Mouse (Mus musculus): ENCODE data around the gene Smarcad1. TPM values are rescaled to one million over a fixed set of nuclear protein-coding genes. Genes with fewer than 3 reads are reported as not detected.

The Smarcad1 gene
- polyA plus RNA-seq, 1 experiment from 2014 or later: 171 TPM

DNA sequence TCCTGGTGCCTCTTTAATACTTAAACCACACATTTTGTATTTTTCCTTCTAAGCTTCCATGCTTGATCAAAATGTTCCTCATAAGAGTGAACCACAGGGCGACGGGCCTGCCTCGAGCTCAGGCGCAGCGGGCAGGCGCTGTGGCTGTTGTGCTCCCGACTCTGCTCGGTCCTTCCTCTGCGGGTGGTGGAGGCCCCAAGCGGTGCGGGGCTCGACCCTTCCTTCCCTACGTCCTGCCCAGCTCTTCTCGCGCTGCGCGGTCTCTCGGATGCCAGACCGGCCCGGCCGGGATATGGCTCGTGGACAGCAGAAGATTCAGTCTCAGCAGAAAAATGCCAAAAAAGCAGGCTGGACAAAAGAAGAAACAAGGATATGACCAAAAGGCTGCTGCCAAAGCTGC lies 108.3 kb downstream of the Smarcad1 start:
- no peaks in the 10 kb centered on the region for H3K9me3 ChIP-seq (ENCODE audit: control insufficient read depth, low read length)
- no peak overlapping the region for H3K27ac ChIP-seq (ENCODE audit: low read depth, low read length)
- H3K27me3 ChIP-seq (ENCODE audit: control insufficient read depth, insufficient read depth, low read length): no peaks in the 10 kb centered on the region
- no peak overlapping the region for H3K4me3 ChIP-seq (ENCODE audit: low read depth, low read length)
- H3K9ac ChIP-seq (ENCODE audit: low read depth, low read length): 0 out of 2 replicates have a peak overlapping the region, but pooled peaks have one; percentile 31
- ATAC-seq (ENCODE audit: low FRiP score) (peak; percentile 38; the same call in 1 of the 2 replicates), DNase-seq (ENCODE audit: low spot score) (peak; percentile 29)
- H3K4me1 ChIP-seq (replicated peaks; ENCODE audit: control insufficient read depth, insufficient read depth, low read length): no peaks in the 10 kb centered on the region
- H3K4me2 ChIP-seq (replicated peaks; ENCODE audit: low read depth, low read length): peak overlapping the region; percentile 35
- no peaks in the 10 kb centered on the region for H3K36me3 ChIP-seq (ENCODE audit: control insufficient read depth, insufficient read depth, low read length)
- 13% methylated on average over 22 of the region's 22 CpGs for WGBS

DNA sequence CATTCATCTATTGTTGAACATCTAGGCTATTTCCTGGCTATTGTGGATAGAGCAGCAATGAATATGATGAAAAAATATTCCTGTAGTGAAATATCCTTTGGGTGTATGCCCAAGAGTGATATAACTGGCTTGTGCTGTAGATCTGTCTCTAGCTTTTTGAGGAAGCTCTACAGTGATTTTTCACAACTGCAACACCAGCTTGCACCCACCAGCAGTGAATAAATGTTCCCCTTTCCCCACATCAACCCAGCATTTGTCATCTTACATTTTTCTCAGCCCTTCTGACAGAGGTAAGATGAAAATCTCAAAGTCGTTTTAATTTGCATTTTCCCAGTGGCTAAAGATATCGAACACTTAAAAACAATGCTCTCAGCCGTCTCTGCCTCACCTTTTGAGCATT lies 111.2 kb downstream of the Smarcad1 start:
- 84% methylated on average over 3 of the region's 3 CpGs for WGBS
- Histone ChIP-seq H3K36me3 (ENCODE audit: control insufficient read depth, insufficient read depth, low read length) (no peaks in the 10 kb centered on the region), H3K4me2 (replicated peaks; ENCODE audit: low read depth, low read length) (no peak overlapping the region), H3K4me3 (ENCODE audit: low read depth, low read length) (no peak overlapping the region), H3K27me3 (ENCODE audit: control insufficient read depth, insufficient read depth, low read length) (no peaks in the 10 kb centered on the region), H3K4me1 (replicated peaks; ENCODE audit: control insufficient read depth, insufficient read depth, low read length) (no peaks in the 10 kb centered on the region), H3K9ac (ENCODE audit: low read depth, low read length) (no peak overlapping the region), H3K27ac (ENCODE audit: low read depth, low read length) (no peak overlapping the region), H3K9me3 (ENCODE audit: control insufficient read depth, low read length) (no peaks in the 10 kb centered on the region)
- no peak for DNase-seq (ENCODE audit: low spot score)
- no peak for ATAC-seq (ENCODE audit: low FRiP score)

DNA sequence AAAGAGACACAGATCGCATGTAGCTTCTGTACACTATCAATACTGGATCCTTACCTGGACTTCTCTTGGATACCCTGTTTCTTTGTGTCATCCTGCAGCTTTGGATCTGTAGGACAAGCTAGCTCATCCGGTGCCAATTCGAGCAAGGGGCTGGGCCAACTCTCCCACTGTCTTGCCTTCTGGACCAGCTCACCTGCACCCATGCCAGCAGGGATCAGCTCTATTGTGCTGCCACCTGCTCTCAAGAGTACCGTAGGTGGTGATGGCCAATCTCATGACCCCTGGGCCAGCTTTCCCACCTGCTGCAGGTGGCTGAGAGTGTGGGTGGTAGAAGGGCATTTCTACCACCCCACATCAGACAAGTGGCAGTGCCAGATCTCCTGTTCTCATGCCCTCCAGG lies 114.7 kb downstream of the Smarcad1 start:
- ATAC-seq (ENCODE audit: low FRiP score): 0 out of 2 replicates have a peak, but pooled peaks have one; percentile 10
- Histone ChIP-seq H3K4me1 (replicated peaks; ENCODE audit: control insufficient read depth, insufficient read depth, low read length) (no peaks in the 10 kb centered on the region), H3K9me3 (ENCODE audit: control insufficient read depth, low read length) (no peaks in the 10 kb centered on the region), H3K27me3 (ENCODE audit: control insufficient read depth, insufficient read depth, low read length) (no peaks in the 10 kb centered on the region), H3K27ac (ENCODE audit: low read depth, low read length) (no peak overlapping the region), H3K36me3 (ENCODE audit: control insufficient read depth, insufficient read depth, low read length) (no peaks in the 10 kb centered on the region), H3K9ac (ENCODE audit: low read depth, low read length) (no peak overlapping the region), H3K4me2 (replicated peaks; ENCODE audit: low read depth, low read length) (no peak overlapping the region), H3K4me3 (ENCODE audit: low read depth, low read length) (no peak overlapping the region)
- 91% methylated on average over 4 of the region's 4 CpGs for WGBS
- no peak for DNase-seq (ENCODE audit: low spot score)

DNA sequence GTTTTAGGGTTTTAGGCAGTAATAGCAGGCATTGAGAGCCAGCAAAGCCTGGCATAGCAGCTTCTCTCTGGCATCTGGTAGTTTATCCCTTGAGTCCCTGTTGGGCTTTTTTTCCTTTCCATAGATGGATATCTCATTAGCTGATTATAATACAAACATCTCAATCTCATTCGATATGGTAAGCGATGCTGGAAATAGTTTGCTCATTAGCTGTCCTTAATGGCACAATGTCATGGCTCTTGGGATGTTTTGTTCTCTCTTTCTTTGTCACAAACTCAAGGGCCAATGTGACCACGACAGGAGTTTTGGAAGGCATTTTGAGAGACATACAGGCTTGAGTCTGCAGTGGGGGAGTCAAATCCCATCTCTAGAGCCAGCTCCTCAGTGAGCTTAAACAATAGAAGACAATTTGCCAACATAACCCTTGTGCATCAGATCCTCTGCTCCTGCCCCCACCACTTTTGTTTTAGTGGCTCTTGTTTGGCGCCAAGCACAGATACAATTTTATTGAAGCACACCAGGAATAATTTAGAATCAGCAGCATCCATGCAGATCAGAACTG lies 117.1 kb downstream of the Smarcad1 start:
- Histone ChIP-seq H3K4me1 (replicated peaks; ENCODE audit: control insufficient read depth, insufficient read depth, low read length) (no peaks in the 10 kb centered on the region), H3K4me2 (replicated peaks; ENCODE audit: low read depth, low read length) (no peak overlapping the region), H3K9ac (ENCODE audit: low read depth, low read length) (no peak overlapping the region), H3K4me3 (ENCODE audit: low read depth, low read length) (no peak overlapping the region), H3K27me3 (ENCODE audit: control insufficient read depth, insufficient read depth, low read length) (no peaks in the 10 kb centered on the region), H3K36me3 (ENCODE audit: control insufficient read depth, insufficient read depth, low read length) (no peaks in the 10 kb centered on the region), H3K9me3 (ENCODE audit: control insufficient read depth, low read length) (no peaks in the 10 kb centered on the region), H3K27ac (ENCODE audit: low read depth, low read length) (no peak overlapping the region)
- DNase-seq (ENCODE audit: low spot score): no peak
- no peak for ATAC-seq (ENCODE audit: low FRiP score)
- 68% methylated on average over 4 of the region's 4 CpGs for WGBS

DNA sequence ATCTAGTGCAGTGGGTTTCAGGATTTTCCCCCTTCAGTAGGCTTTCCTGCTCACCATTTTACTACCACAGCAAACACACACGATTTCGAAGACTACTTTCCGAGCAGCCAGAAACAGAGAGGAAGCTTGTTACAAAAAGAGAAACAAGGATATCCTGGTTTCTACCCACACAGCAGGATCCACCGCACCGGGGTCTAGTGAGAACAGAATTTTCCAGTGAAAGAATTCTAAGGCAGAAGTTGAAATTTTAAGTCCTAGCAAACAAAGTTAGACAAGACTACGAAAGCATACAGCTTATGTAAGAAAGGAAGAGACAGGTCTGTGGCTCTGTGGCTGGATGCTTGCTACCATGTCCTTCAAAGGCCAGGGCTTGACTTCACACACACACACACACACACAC lies 121.8 kb downstream of the Smarcad1 start:
- no peak for ATAC-seq (ENCODE audit: low FRiP score)
- no peaks in the 10 kb centered on the region for H3K4me1 ChIP-seq (replicated peaks; ENCODE audit: control insufficient read depth, insufficient read depth, low read length)

DNA sequence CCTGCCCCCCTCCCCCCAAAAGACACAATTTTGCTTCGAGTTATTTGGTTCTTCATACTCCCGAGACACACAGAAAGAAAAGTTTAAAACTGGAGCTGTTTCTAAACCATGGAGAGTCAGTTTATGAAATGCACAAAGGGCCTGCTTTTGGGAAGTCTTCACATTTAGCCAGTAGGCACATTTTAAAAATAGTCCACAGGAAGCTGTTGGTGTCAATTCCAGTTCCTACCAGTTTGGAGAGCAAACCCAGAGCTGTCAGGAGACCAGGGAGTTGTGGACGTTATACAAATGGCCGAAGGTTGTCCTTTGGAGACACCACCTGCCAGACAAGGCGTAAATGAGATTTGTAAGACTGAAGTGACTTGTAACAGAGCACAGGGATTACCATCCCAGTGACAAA lies 122.6 kb downstream of the Smarcad1 start:
- WGBS: 69% methylated on average over 5 of the region's 5 CpGs

More for the DNA sequence above, 121.8 kb downstream of the Smarcad1 start:
- no peaks in the 10 kb centered on the region for H3K9me3 ChIP-seq (ENCODE audit: control insufficient read depth, low read length)
- no peak overlapping the region for H3K27ac ChIP-seq (ENCODE audit: low read depth, low read length)
- DNase-seq (ENCODE audit: low spot score): no peak
- H3K4me2 ChIP-seq (replicated peaks; ENCODE audit: low read depth, low read length): no peak overlapping the region
- no peak overlapping the region for H3K9ac ChIP-seq (ENCODE audit: low read depth, low read length)
- H3K27me3 ChIP-seq (ENCODE audit: control insufficient read depth, insufficient read depth, low read length): no peaks in the 10 kb centered on the region
- no peaks in the 10 kb centered on the region for H3K36me3 ChIP-seq (ENCODE audit: control insufficient read depth, insufficient read depth, low read length)
- 88% methylated on average over 6 of the region's 6 CpGs for WGBS
- no peak overlapping the region for H3K4me3 ChIP-seq (ENCODE audit: low read depth, low read length)

More for the DNA sequence above, 122.6 kb downstream of the Smarcad1 start:
- Histone ChIP-seq H3K9ac (ENCODE audit: low read depth, low read length) (no peak overlapping the region), H3K4me1 (replicated peaks; ENCODE audit: control insufficient read depth, insufficient read depth, low read length) (no peaks in the 10 kb centered on the region), H3K27me3 (ENCODE audit: control insufficient read depth, insufficient read depth, low read length) (no peaks in the 10 kb centered on the region), H3K4me2 (replicated peaks; ENCODE audit: low read depth, low read length) (no peak overlapping the region), H3K9me3 (ENCODE audit: control insufficient read depth, low read length) (no peaks in the 10 kb centered on the region), H3K4me3 (ENCODE audit: low read depth, low read length) (no peak overlapping the region), H3K27ac (ENCODE audit: low read depth, low read length) (no peak overlapping the region), H3K36me3 (ENCODE audit: control insufficient read depth, insufficient read depth, low read length) (no peaks in the 10 kb centered on the region)
- no peak for DNase-seq (ENCODE audit: low spot score)
- ATAC-seq (ENCODE audit: low FRiP score): no peak

Other genes starting within 250 kb of the Smarcad1 start
- gene Hpgds, start 102.3 kb downstream of the Smarcad1 start, polyA plus RNA-seq (2014; fragmentation: Nextera tagmentation; extraction: Ambion mirVana): 13.5 and 18.0 TPM in 2 replicates

All from hindbrain, embryonic 11.5 days (tissue).